Mouse (Mus musculus) adrenal gland, adult 18-20 months (tissue): Measurements from ENCODE around the gene Gm38392. TPM values are rescaled to one million over a fixed set of nuclear protein-coding genes. Genes with fewer than 3 reads are reported as not detected.

Experiments used
- DNase-seq, 2 experiments: peaks; one replicate each; pipeline ENCODE4 v3.0.0; 2021 to 2022; ENCODE audit warnings: low spot score in 2 of 2
- microRNA-seq, 2 experiments: library from miRNA; unstranded; fragments of <30 nt; microRNA quantifications; one replicate each; pipeline ENCODE4 v1.2.0; 2021; ENCODE audit warnings: borderline number of aligned reads in 2 of 2
- total RNA-seq, 2 experiments: library from RNA; stranded (reverse); gene quantifications; 1 replicate in 1 of 2; 2 replicates in 1 of 2; pipeline ENCODE4 v1.2.3; 2021

Gene Gm38392
- total RNA-seq, 2 experiments from 2014 or later: 0.58 to 1.0 TPM

DNA sequence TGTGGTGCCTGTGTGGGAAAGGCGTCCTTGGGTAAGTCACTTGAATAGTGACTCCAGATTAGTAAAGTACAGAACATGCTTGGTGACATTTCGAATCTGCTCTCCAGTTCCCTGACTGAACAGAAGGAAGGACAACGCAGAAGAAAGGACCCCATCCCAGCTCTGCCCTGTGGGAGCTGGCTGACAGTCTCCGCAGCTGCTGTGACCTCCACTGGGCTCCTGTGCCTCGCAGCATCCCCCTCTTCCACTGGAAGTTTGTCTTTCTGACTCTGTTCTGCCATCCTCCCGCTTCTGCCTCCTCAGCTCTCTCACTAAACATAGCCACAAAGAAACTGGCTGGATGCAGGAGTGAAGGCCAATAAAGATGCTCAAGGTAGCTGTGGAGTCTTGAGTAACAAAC lies 84.0 kb downstream of the Gm38392 start:
- DNase-seq: no peak

DNA sequence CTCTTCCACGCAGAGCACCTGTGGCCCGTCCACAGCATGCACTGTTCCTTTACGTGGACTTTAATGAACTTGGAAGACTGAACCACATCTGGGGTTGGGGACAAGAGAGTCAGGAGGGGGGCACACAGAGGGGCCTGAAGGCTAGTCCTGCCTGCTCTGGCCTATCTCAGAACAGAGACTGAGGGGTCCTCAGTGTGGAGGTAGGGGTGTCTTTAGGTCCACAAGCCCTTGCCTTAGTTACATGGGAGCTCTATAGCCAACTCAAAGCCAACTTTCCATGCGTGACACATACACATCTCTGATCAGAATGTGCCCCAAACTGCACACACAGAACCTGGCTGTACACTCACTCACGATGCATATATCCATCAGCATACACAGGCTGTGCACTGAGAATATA lies 85.4 kb downstream of the Gm38392 start:
- DNase-seq: no peak

GRCm38 (mm10) chr3:88200972-88201330 lies 86.1 kb downstream of the Gm38392 start:
- no peak for DNase-seq

GRCm38 (mm10) chr3:88200161-88200971 lies 86.6 kb downstream of the Gm38392 start:
- DNase-seq: peak in 1 of 2 experiments; percentile 16

- no peak for DNase-seq
These were observed 87.4 kb downstream of the Gm38392 start for GRCm38 (mm10) chr3:88199541-88200110.

GRCm38 (mm10) chr3:88198505-88199020 lies 88.4 kb downstream of the Gm38392 start:
- no peak for DNase-seq

DNA sequence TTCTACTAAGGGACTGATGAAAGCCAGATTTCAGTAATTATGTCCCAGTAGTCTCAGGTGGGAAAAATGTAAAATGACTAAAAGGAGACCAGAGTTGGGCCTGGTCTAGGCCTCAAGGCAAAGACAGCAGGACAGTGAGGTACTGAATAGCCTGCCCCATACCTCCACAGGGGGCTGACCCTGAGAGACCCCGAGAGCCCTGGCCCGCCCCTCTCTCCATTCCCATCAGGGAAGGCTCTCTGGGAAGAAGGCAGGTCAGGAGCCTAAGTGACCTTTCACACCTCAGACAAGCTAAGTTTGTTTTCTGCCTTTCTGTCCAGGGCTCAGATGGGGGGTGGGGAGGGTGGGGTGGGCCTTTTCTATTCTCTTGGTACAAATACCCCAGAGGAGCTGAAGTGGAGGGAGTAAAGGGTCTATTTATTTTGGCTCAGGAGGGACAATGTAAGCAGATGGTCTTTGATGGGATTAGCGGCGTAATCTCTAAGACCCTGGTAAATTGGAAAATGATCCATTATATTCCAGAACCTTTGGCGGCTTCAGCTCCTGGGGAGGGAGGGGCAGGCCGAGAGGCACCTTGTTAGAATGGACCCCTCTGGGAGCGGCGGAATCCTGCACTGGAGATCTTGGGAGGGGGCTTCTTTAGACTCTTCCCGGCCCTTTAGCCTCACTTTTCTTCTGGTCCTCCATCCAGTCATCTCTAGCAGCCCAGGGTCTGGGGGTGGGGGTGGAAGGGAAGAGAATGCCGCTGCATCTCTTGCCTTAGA lies 89.1 kb downstream of the Gm38392 start:
- no peak for DNase-seq

Small RNA genes within 50 kb of the gene (microRNA-seq; reads per million reads assigned to microRNA genes)
- 0 reads per million in 2 experiments for gene Gm25641
- gene Mir3093: 0 reads per million in 2 experiments
- 0 reads per million in 2 experiments for gene Mir9-1

Other genes with a start within 250 kb of the Gm38392 start
- gene Gpatch4, start 244.1 kb downstream of the Gm38392 start, total RNA-seq: 10 to 100 TPM; 15.9 to 18.9 TPM
- gene Naxe, start 228.7 kb downstream of the Gm38392 start, total RNA-seq: 100 to 1,000 TPM; 155 to 159 TPM
- gene Ttc24, start 208.9 kb downstream of the Gm38392 start, total RNA-seq: not detected
- under 1 TPM; 0.64 to 0.80 TPM for gene Iqgap3, start 205.2 kb downstream of the Gm38392 start, total RNA-seq
- gene Mef2d, start 144.8 kb downstream of the Gm38392 start, total RNA-seq: 10 to 100 TPM; 83.3 to 90.7 TPM
- 10 to 100 TPM; 11.2 to 17.8 TPM for gene Rhbg, start 32.5 kb downstream of the Gm38392 start, total RNA-seq
- gene Tsacc, start 9.8 kb upstream of the Gm38392 start, total RNA-seq: 1 to 10 TPM; 8.1 to 9.6 TPM
- gene Cct3, start 9.9 kb upstream of the Gm38392 start, total RNA-seq: 100 to 1,000 TPM; 343 to 351 TPM
- gene Glmp, start 37.8 kb upstream of the Gm38392 start, total RNA-seq: 100 to 1,000 TPM; 183 to 220 TPM
- gene Tmem79, start 48.9 kb upstream of the Gm38392 start, total RNA-seq: 10 to 100 TPM; 10.3 to 37.6 TPM
- 10 to 100 TPM; 43.3 to 46.0 TPM for gene Smg5, start 49.0 kb upstream of the Gm38392 start, total RNA-seq
- gene Paqr6, start 77.4 kb upstream of the Gm38392 start, total RNA-seq: 1 to 10 TPM; 2.1 to 3.2 TPM
- 1 to 10 TPM in 1 of 2 experiments, not detected in 1; 1.5 TPM for gene Bglap3, start 85.5 kb upstream of the Gm38392 start, total RNA-seq
- under 1 TPM in 1 of 2 experiments, not detected in 1; 0.76 TPM for gene Bglap2, start 91.5 kb upstream of the Gm38392 start, total RNA-seq
- gene Bglap, start 97.3 kb upstream of the Gm38392 start, total RNA-seq: 1 to 10 TPM in 1 of 2 experiments, not detected in 1; 2.7 TPM
- 10 to 100 TPM; 26.5 to 35.5 TPM for gene Pmf1, start 123.1 kb upstream of the Gm38392 start, total RNA-seq
- 10 to 100 TPM; 56.0 to 66.6 TPM for gene Slc25a44, start 137.9 kb upstream of the Gm38392 start, total RNA-seq
- 10 to 100 TPM; 12.6 to 23.6 TPM for gene Sema4a, start 174.0 kb upstream of the Gm38392 start, total RNA-seq
- gene Lmna, start 222.7 kb upstream of the Gm38392 start, total RNA-seq: 100 to 1,000 TPM; 106 to 137 TPM
- gene Mex3a, start 245.2 kb upstream of the Gm38392 start, total RNA-seq: 1 to 10 TPM; 2.6 to 3.3 TPM